Mouse (Mus musculus): ENCODE measurements around the gene Mrtfa. TPM values are rescaled to one million over a fixed set of nuclear protein-coding genes. Genes with fewer than 3 reads are reported as not detected.

Gene Mrtfa
- 31.3 and 32.4 TPM in 2 replicates for polyA plus RNA-seq (2014; fragmentation: Nextera tagmentation; extraction: Ambion mirVana)

DNA sequence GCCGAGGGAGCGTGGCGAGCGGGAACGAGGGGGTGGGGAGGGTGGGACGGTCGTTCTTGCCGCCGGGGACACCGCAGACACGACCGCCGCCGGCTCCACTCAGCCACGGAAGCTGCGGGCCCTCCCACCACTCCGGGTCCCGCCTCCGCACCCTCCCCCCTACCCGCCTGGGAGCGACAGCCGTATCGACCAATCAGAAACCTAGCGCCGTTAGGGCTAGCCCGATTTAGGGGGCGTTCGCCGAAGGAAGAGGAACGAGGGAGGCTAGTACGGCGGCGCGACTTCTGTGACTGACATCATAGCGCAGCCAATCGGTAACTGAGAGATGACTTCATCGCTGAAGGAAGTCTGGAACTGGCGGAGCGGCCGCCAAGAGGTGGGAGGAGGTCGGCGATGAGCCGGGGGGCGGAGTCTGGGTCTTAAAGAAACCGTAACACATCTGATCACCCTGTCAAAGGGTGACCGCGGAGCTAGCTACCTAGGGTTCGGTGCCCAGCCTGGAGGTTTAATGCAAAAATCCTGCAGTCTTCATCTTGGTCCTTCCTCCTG lies at the start of gene Mrtfa:
Mrtfa (minus strand) TSS at position 128 of the 549 bp plus-strand sequence.
- ATAC-seq (ENCODE audit: low read depth) = peak; percentile 99
- peak within 1 kb of the TSS; percentile 59 for H3K4me2 ChIP-seq (ENCODE audit: low read depth, low read length)
- H3K4me3 ChIP-seq (ENCODE audit: low read depth, low read length) = peak within 1 kb of the TSS; percentile 95
- H3K4me1 ChIP-seq (ENCODE audit: control insufficient read depth, insufficient read depth, low read length) = peaks cover 6% of the 10 kb centered on the region
- peak within 1 kb of the TSS; percentile 77 for H3K27ac ChIP-seq (ENCODE audit: low read depth, low read length)
- H3K9ac ChIP-seq (replicated peaks; ENCODE audit: low read depth, low read length) = peak within 1 kb of the TSS; percentile 96
- H3K27me3 ChIP-seq (ENCODE audit: control insufficient read depth, insufficient read depth, low read length) = no peaks in the 10 kb centered on the region
- under 1% methylated on average over 47 of the region's 48 CpGs for WGBS
- H3K9me3 ChIP-seq (ENCODE audit: control insufficient read depth, low read length) = no peaks in the 10 kb centered on the region
- no peaks in the 10 kb centered on the region for H3K36me3 ChIP-seq (ENCODE audit: control insufficient read depth, insufficient read depth, low read length)

DNA sequence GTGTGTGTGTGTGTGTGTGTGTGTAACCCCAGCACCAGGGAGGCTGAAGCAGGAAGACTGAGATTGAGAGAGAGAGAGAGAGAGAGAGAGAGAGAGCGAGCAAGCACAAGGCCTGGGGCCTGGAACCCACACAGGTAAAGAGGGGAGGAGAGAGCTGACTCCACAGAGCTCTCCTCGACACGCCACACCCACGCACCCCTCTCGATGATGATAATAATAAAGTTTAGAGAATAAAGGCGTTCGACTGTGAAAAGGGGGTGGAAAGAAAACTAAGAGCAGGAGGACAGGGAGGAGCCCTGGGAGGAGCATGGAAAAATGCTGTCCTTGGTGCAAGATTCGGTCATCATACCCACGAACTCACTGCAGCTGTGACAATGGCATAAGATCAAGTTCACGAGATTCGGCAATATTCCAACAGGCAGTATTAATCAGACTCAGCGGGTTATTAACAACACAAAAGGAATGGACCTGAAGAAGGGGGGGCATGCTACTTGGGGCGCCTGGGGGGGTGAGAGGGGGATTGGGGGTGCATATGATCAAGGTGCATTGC lies 49.3 kb upstream of the Mrtfa start:
- Histone ChIP-seq H3K27ac (ENCODE audit: low read depth, low read length) (no peak overlapping the region), H3K4me1 (ENCODE audit: control insufficient read depth, insufficient read depth, low read length) (peaks cover 2% of the 10 kb centered on the region; the same call in 1 of the 2 replicates), H3K9ac (replicated peaks; ENCODE audit: low read depth, low read length) (no peak overlapping the region), H3K4me2 (ENCODE audit: low read depth, low read length) (no peak overlapping the region), H3K9me3 (ENCODE audit: control insufficient read depth, low read length) (no peaks in the 10 kb centered on the region), H3K27me3 (ENCODE audit: control insufficient read depth, insufficient read depth, low read length) (no peaks in the 10 kb centered on the region), H3K36me3 (ENCODE audit: control insufficient read depth, insufficient read depth, low read length) (no peaks in the 10 kb centered on the region), H3K4me3 (ENCODE audit: low read depth, low read length) (no peak overlapping the region)
- no peak for ATAC-seq (ENCODE audit: low read depth)
- WGBS = 77% methylated on average over 13 of the region's 13 CpGs

DNA sequence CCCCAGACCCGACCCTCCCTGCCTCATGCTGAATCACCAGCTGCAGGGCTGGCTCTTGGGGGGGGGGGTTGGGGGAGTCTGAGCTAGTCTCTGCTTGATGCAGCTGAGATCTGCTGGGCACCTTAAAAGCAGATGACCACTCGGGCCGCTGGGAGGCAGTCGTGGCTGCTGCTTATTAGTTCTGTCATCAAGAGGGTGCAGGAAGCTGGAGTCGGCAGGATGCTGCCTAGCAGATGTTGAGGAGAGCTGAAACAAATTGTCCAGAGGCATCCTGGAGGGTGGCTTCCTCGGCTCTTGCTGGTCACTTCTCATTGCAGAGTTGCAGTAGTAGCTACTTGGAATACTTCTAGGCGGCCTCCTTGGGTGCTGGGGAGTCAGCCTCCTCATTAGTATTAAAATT lies 48.7 kb upstream of the Mrtfa start:
- Histone ChIP-seq H3K36me3 (ENCODE audit: control insufficient read depth, insufficient read depth, low read length) (no peaks in the 10 kb centered on the region), H3K27me3 (ENCODE audit: control insufficient read depth, insufficient read depth, low read length) (no peaks in the 10 kb centered on the region), H3K4me1 (ENCODE audit: control insufficient read depth, insufficient read depth, low read length) (peaks cover 2% of the 10 kb centered on the region; the same call in 1 of the 2 replicates), H3K27ac (ENCODE audit: low read depth, low read length) (no peak overlapping the region), H3K9me3 (ENCODE audit: control insufficient read depth, low read length) (no peaks in the 10 kb centered on the region), H3K9ac (replicated peaks; ENCODE audit: low read depth, low read length) (no peak overlapping the region), H3K4me2 (ENCODE audit: low read depth, low read length) (no peak overlapping the region), H3K4me3 (ENCODE audit: low read depth, low read length) (no peak overlapping the region)
- 31% methylated on average over 7 of the region's 7 CpGs for WGBS
- no peak for ATAC-seq (ENCODE audit: low read depth)

DNA sequence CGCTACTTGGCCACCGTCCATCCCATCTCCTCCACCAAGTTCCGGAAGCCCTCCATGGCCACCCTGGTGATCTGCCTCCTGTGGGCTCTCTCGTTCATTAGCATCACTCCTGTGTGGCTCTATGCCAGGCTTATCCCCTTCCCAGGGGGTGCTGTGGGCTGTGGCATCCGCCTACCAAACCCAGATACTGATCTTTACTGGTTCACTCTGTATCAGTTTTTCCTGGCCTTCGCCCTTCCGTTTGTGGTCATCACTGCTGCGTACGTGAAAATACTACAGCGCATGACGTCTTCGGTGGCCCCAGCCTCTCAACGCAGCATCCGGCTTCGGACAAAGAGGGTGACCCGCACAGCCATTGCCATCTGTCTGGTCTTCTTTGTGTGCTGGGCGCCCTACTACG lies 46.9 kb upstream of the Mrtfa start:
- Histone ChIP-seq H3K4me1 (ENCODE audit: control insufficient read depth, insufficient read depth, low read length) (peaks cover 2% of the 10 kb centered on the region; the same call in 1 of the 2 replicates), H3K4me2 (ENCODE audit: low read depth, low read length) (no peak overlapping the region), H3K27me3 (ENCODE audit: control insufficient read depth, insufficient read depth, low read length) (no peaks in the 10 kb centered on the region), H3K27ac (ENCODE audit: low read depth, low read length) (no peak overlapping the region), H3K36me3 (ENCODE audit: control insufficient read depth, insufficient read depth, low read length) (no peaks in the 10 kb centered on the region), H3K9me3 (ENCODE audit: control insufficient read depth, low read length) (no peaks in the 10 kb centered on the region), H3K9ac (replicated peaks; ENCODE audit: low read depth, low read length) (no peak overlapping the region), H3K4me3 (ENCODE audit: low read depth, low read length) (no peak overlapping the region)
- no peak for ATAC-seq (ENCODE audit: low read depth)
- 94% methylated on average over 18 of the region's 18 CpGs for WGBS

DNA sequence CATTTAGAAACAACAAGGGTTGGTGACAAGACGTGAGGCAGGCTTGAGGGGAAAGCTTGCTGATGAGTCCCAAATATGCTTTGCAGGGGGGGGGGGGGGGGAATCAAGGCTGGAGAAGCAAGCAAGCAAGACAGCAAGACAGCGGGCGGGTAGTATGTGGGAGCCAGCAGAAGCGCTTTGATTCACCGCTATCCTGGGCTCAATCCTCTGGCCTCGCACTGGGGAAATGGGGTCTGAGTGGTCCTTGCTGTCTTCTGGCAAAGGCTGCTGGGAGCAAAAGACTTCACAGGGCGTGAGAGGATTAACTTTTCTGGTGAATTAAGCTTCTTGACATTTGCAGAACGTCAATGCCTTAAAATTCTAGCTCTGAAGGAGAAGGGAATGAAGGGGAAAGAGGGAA lies 45.5 kb upstream of the Mrtfa start:
- H3K4me1 ChIP-seq (ENCODE audit: control insufficient read depth, insufficient read depth, low read length) = peaks cover 2% of the 10 kb centered on the region; the same call in 1 of the 2 replicates
- peak overlapping the region; percentile 57 for H3K9ac ChIP-seq (replicated peaks; ENCODE audit: low read depth, low read length)
- H3K4me2 ChIP-seq (ENCODE audit: low read depth, low read length) = peak overlapping the region; percentile 79
- no peaks in the 10 kb centered on the region for H3K36me3 ChIP-seq (ENCODE audit: control insufficient read depth, insufficient read depth, low read length)
- no peak overlapping the region; the same call in 1 of the 2 replicates for H3K27ac ChIP-seq (ENCODE audit: low read depth, low read length)
- H3K4me3 ChIP-seq (ENCODE audit: low read depth, low read length) = peak overlapping the region; percentile 42
- no peaks in the 10 kb centered on the region for H3K27me3 ChIP-seq (ENCODE audit: control insufficient read depth, insufficient read depth, low read length)
- no peak for ATAC-seq (ENCODE audit: low read depth)
- no peaks in the 10 kb centered on the region for H3K9me3 ChIP-seq (ENCODE audit: control insufficient read depth, low read length)
- 7% methylated on average over 8 of the region's 8 CpGs for WGBS

DNA sequence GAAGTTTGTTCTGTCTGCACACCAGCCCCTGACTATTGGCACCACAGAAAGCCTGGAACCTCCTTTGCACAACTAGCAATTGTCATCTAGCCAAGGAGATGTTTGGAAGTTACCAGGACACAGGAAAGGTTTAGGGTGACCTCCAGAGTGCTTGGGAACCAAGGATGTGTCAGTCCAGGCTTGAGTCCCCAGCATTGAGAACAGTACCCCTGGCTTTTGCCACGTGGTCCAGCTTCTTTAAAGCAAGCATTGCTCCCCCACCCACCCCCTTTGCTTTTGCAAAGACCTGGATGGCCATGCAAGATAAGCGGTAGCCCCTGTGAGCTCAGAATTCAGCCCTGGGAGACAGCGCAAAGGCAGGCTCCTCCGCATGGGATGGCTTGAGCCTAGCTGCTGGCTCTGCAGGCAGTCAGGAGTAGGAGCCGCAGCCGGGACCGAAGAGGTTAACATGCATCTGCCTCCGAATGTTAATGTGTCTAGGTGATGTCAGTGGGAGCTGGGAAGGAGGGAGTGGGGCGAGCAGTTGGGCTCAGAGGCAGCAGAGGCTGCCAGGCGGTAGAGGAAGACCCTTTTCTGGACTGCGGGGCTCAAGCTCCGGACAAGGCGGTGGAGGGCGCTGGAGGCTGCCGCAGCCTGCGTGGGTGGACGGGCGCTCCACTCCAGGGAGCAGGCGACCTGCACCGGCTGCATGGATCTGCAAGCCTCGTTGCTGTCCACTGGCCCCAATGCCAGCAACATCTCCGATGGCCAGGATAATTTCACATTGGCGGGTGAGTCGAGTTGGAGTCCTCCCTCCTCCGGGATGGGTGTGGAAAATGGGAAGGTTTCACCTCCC lies 44.7 kb upstream of the Mrtfa start, which contains the start of gene Mchr1:
Mchr1 (plus strand) TSS at position 414 of the 835 bp plus-strand sequence.
- WGBS = 1% methylated on average over 25 of the region's 25 CpGs
- Histone ChIP-seq H3K4me1 (ENCODE audit: control insufficient read depth, insufficient read depth, low read length) (peaks cover 2% of the 10 kb centered on the region; the same call in 1 of the 2 replicates), H3K27ac (ENCODE audit: low read depth, low read length) (peak within 1 kb of the TSS; percentile 28), H3K4me3 (ENCODE audit: low read depth, low read length) (peak within 1 kb of the TSS; percentile 42), H3K9ac (replicated peaks; ENCODE audit: low read depth, low read length) (peak within 1 kb of the TSS; percentile 57), H3K27me3 (ENCODE audit: control insufficient read depth, insufficient read depth, low read length) (no peaks in the 10 kb centered on the region), H3K36me3 (ENCODE audit: control insufficient read depth, insufficient read depth, low read length) (no peaks in the 10 kb centered on the region), H3K9me3 (ENCODE audit: control insufficient read depth, low read length) (no peaks in the 10 kb centered on the region), H3K4me2 (ENCODE audit: low read depth, low read length) (peak within 1 kb of the TSS; percentile 79)
- peak; percentile 91 for ATAC-seq (ENCODE audit: low read depth)

DNA sequence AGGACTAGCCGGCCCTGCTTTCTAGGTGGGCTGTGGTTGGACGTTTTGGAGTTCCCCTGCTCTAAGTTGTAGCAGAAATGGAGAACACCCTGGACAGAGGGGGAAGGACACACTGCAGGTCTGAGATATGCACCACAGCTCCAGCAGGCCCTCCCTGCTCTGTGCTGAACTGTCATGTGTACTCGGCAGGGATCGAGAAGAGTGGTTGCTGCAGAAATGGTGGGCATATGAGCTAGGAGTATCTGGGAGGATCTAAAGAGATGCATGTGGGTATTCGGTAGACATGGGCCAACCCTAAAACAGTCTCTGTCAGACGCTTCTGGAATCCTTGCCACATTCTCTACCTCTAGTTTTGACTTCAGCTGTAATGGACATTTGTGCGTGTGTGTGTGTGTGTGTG lies 40.8 kb upstream of the Mrtfa start:
- no peak overlapping the region for H3K4me2 ChIP-seq (ENCODE audit: low read depth, low read length)
- H3K36me3 ChIP-seq (ENCODE audit: control insufficient read depth, insufficient read depth, low read length) = no peaks in the 10 kb centered on the region
- no peaks in the 10 kb centered on the region for H3K27me3 ChIP-seq (ENCODE audit: control insufficient read depth, insufficient read depth, low read length)
- no peak for ATAC-seq (ENCODE audit: low read depth)
- no peak overlapping the region for H3K4me3 ChIP-seq (ENCODE audit: low read depth, low read length)
- H3K9me3 ChIP-seq (ENCODE audit: control insufficient read depth, low read length) = no peaks in the 10 kb centered on the region
- 89% methylated on average over 7 of the region's 7 CpGs for WGBS
- H3K27ac ChIP-seq (ENCODE audit: low read depth, low read length) = no peak overlapping the region
- peaks cover 2% of the 10 kb centered on the region; the same call in 1 of the 2 replicates for H3K4me1 ChIP-seq (ENCODE audit: control insufficient read depth, insufficient read depth, low read length)
- H3K9ac ChIP-seq (replicated peaks; ENCODE audit: low read depth, low read length) = no peak overlapping the region

DNA sequence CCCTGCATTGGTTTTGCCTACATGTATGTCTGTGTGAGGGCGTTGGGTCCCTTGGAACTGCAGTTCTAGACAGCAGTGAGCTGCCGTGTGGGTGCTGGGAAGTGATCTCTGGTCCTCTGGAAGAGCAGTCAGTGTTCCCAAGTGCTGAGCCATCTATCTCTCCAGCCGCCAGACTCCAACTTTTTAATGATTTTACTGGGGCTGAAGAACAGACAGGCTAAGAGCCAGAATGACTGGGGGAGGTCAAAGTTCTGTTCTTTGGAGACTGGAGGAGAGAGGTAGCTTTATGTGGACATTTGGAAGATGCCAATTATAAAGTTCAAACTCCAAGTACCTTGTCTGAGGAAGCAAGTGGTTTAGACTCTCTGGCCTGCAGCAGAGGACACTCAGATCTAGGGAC lies 39.2 kb upstream of the Mrtfa start:
- no peaks in the 10 kb centered on the region for H3K9me3 ChIP-seq (ENCODE audit: control insufficient read depth, low read length)
- no peaks in the 10 kb centered on the region for H3K27me3 ChIP-seq (ENCODE audit: control insufficient read depth, insufficient read depth, low read length)
- H3K36me3 ChIP-seq (ENCODE audit: control insufficient read depth, insufficient read depth, low read length) = no peaks in the 10 kb centered on the region
- H3K4me3 ChIP-seq (ENCODE audit: low read depth, low read length) = no peak overlapping the region
- no peak overlapping the region for H3K4me2 ChIP-seq (ENCODE audit: low read depth, low read length)
- H3K4me1 ChIP-seq (ENCODE audit: control insufficient read depth, insufficient read depth, low read length) = no peaks in the 10 kb centered on the region
- no peak overlapping the region for H3K27ac ChIP-seq (ENCODE audit: low read depth, low read length)
- WGBS = 74% methylated on average over 3 of the region's 3 CpGs
- ATAC-seq (ENCODE audit: low read depth) = no peak
- no peak overlapping the region for H3K9ac ChIP-seq (replicated peaks; ENCODE audit: low read depth, low read length)

DNA sequence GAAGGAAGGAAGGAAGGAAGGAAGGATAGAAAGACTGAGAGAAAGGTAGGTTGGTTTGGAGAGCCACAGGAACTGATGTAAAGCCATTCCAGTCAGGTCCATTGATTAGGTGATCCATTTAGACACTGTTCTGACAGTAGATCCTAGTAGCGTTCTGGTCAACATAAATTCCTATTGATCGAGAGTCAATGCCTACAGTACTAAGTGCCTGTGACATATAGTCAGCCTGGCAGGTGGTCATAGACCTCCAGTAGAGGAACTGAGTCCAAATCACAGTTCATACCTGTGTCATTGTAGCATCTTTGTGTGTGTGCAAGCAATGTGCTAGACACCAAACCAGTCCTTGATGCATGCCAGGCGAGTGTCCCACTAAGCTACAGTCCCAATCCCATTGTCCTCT lies 37.7 kb upstream of the Mrtfa start:
- WGBS = 97% methylated on average over 3 of the region's 3 CpGs
- Histone ChIP-seq H3K4me2 (ENCODE audit: low read depth, low read length) (no peak overlapping the region), H3K27ac (ENCODE audit: low read depth, low read length) (no peak overlapping the region), H3K9ac (replicated peaks; ENCODE audit: low read depth, low read length) (no peak overlapping the region), H3K4me1 (ENCODE audit: control insufficient read depth, insufficient read depth, low read length) (no peaks in the 10 kb centered on the region), H3K9me3 (ENCODE audit: control insufficient read depth, low read length) (no peaks in the 10 kb centered on the region), H3K4me3 (ENCODE audit: low read depth, low read length) (no peak overlapping the region), H3K36me3 (ENCODE audit: control insufficient read depth, insufficient read depth, low read length) (no peaks in the 10 kb centered on the region), H3K27me3 (ENCODE audit: control insufficient read depth, insufficient read depth, low read length) (no peaks in the 10 kb centered on the region)
- ATAC-seq (ENCODE audit: low read depth) = no peak
